Mouse (Mus musculus): ENCODE measurements around the gene AC131692.1. TPM values are rescaled to one million over a fixed set of nuclear protein-coding genes. Genes with fewer than 3 reads are reported as not detected.

The AC131692.1 gene
- polyA plus RNA-seq, 1 experiment = 1.5 TPM

DNA sequence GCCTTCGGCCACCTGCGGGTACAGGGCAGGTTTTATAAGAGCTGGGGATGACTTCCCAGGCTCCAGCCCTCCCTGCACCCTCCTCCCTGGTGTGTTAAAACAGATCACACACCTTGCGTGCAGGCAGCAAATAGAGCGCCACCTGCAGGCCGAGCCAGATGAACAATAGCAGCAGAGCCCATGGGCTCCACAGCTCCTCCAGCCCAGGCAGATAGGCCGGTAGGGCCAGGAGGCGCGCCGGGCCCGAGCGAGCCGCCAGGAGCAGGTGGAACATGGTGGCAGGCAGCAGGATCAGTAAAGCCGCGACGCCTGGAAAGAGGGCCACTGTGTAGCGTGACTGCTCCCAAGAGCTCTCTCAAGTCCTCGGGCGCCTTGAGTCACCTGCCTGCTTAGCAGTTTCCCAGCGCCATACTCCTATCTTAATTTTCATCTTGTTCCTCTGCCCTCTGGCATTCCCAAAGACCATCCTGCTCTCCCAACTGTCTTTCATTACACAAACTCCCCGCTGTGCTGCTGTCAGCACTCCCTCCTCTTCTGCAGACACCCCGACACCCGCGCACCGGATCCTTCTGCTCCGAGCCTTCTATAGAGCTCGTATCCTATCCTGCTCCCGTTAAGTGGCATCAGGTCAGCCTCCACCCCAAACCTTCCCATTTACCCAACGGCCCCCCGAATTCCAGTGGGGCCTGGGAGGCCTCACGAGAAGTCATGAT, 27.1 kb upstream of the AC131692.1 start:
- H3K4me1 ChIP-seq = peaks cover 57% of the 10 kb centered on the region
- H3K36me3 ChIP-seq (replicated peaks; ENCODE audit: low read length) = peaks cover 56% of the 10 kb centered on the region

DNA sequence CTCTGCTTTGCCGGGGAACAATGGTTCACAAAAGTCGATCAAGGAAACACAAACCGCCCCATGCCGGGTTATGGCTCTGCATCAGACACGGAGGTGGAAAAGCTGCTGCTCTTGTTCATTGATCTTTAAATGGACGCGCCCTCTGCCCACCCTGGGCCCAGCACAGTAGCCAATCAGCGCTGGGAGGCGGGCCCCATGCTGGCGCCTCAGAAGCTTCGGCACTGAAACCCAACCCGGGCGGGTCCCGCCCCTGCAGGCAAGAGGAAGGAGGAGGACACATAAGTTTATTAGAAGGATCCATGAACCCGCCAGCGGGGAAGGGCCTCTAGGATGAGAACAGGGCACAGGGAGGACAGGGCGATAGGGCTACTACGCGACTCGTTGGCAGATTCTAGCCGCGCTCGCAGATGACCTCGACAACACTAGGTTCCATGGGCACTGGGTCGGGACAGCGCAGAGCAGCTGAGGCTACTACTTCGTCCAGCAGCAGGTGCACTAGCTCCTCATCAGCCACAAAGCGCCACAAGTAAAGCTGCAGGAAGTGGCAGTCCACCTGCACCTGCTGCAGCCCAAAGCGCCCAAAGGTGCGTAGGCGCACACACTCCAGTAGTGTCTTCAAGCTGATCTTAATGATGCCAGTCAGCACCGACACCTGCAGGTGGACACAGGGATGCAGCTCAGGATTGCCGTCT, 26.3 kb upstream of the AC131692.1 start, which contains the start of gene Tm7sf2:
Gene Tm7sf2 (minus strand): TSS at position 650 of the 692 bp plus-strand sequence.
- peak within 1 kb of the TSS; percentile 94 for H3K4me3 ChIP-seq (replicated peaks)
- peaks cover 50% of the 10 kb centered on the region for H3K4me1 ChIP-seq
- no peak for TF ChIP-seq FLI1 (IDR thresholded peaks at IDR 0.05; ENCODE audit: low read length)
- TF ChIP-seq GATA1 (IDR thresholded peaks at IDR 0.05; ENCODE audit: borderline replicate concordance, low read length) = no peak
- peaks cover 61% of the 10 kb centered on the region for H3K36me3 ChIP-seq (replicated peaks; ENCODE audit: low read length)
- H3K27me3 ChIP-seq (replicated peaks) = no peaks in the 10 kb centered on the region
- H3K9me3 ChIP-seq = no peaks in the 10 kb centered on the region

More for the DNA sequence above, 27.1 kb upstream of the AC131692.1 start:
- H3K4me3 ChIP-seq (replicated peaks) = peak overlapping the region; percentile 94
- H3K9me3 ChIP-seq = no peaks in the 10 kb centered on the region
- TF ChIP-seq FLI1 (IDR thresholded peaks at IDR 0.05; ENCODE audit: low read length) = no peak
- no peak for TF ChIP-seq GATA1 (IDR thresholded peaks at IDR 0.05; ENCODE audit: borderline replicate concordance, low read length)
- H3K27me3 ChIP-seq (replicated peaks) = no peaks in the 10 kb centered on the region

DNA sequence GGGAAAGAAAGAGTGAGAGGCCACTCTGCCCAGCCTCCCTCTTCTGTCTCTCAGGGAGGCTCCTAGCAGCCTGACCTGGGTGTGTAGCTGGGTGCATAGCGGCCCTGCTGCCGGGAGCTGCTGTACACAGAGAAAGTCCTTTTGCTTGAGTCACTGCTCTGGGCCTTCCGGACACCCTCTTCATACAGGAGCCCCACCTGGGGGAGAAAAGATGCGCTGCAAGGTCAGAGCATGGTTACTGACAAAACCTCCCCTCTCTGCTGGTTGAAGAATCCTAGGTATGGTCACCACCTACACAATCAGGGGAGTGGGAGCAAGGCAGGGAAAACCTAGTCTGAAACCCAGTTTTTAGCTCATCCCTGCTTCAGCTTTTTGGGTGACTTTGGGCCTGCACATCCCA, 25.3 kb upstream of the AC131692.1 start:
- H3K36me3 ChIP-seq (replicated peaks; ENCODE audit: low read length) = peaks cover 64% of the 10 kb centered on the region
- H3K9me3 ChIP-seq = no peaks in the 10 kb centered on the region
- H3K27me3 ChIP-seq (replicated peaks) = no peaks in the 10 kb centered on the region
- H3K4me3 ChIP-seq (replicated peaks) = no peak overlapping the region
- TF ChIP-seq GATA1 (IDR thresholded peaks at IDR 0.05; ENCODE audit: borderline replicate concordance, low read length) = no peak
- no peak for TF ChIP-seq FLI1 (IDR thresholded peaks at IDR 0.05; ENCODE audit: low read length)
- H3K4me1 ChIP-seq = peaks cover 39% of the 10 kb centered on the region

DNA sequence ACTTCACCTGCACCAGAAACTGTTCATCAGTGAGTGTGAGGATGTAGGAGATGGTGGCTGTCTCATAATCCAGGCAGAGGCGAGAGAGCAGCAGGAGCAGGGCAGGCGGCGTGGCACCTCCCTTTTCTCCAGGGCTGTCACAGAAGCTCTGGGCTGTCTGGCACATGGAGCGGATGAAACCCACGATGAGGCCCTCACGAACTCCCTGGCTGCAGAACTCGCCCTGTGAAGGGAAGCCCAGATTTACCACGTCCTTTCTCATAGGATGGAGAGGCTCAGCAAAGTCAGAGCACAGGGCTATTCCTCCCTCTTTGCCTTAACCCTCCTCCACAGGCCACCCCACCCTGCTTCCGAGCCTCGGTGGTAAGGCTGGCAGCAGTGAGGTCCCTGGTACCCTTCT, 24.4 kb upstream of the AC131692.1 start:
- TF ChIP-seq GATA1 (IDR thresholded peaks at IDR 0.05; ENCODE audit: borderline replicate concordance, low read length) = no peak
- TF ChIP-seq FLI1 (IDR thresholded peaks at IDR 0.05; ENCODE audit: low read length) = no peak
- Histone ChIP-seq H3K4me1 (peaks cover 44% of the 10 kb centered on the region), H3K36me3 (replicated peaks; ENCODE audit: low read length) (peaks cover 71% of the 10 kb centered on the region), H3K9me3 (no peaks in the 10 kb centered on the region), H3K27me3 (replicated peaks) (no peaks in the 10 kb centered on the region), H3K4me3 (replicated peaks) (peak overlapping the region; percentile 26)

DNA sequence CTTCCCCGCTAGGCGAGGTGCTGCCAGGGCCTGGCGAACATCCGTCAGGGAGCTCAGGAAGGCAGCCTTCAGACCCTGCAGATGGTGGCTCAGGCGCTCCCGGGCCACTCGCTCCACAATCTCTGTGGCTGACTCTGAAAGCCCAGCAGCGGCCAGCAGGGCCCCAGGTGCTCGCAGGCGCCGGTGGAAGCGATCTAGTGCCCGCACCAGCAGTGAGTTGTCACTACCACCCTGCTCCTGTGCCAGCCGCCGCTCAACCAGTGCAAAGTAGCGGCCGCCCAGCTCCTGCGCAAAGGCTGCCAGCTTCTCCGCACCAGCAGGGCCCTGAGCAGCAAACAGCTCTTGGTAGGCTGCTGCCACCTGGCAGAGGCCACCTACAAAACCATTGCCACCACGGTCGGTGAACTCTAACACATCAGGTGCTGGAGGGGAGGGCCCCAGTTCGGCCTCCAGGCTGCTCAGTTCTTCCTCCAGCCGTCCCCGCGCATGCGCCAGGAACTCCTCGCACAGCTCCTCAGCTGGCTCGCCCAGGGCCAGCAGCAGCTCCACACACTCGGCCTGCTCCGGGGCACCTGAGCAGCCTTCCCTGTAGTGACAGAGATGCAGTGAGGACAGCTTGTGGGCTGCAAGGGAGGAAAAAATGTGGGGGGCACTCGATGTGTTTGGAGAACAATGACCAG, 23.5 kb upstream of the AC131692.1 start:
- no peaks in the 10 kb centered on the region for H3K27me3 ChIP-seq (replicated peaks)
- peaks cover 76% of the 10 kb centered on the region for H3K36me3 ChIP-seq (replicated peaks; ENCODE audit: low read length)
- TF ChIP-seq FLI1 (IDR thresholded peaks at IDR 0.05; ENCODE audit: low read length) = no peak
- no peak for TF ChIP-seq GATA1 (IDR thresholded peaks at IDR 0.05; ENCODE audit: borderline replicate concordance, low read length)
- H3K4me3 ChIP-seq (replicated peaks) = no peak overlapping the region
- no peaks in the 10 kb centered on the region for H3K9me3 ChIP-seq
- H3K4me1 ChIP-seq = peaks cover 50% of the 10 kb centered on the region

DNA sequence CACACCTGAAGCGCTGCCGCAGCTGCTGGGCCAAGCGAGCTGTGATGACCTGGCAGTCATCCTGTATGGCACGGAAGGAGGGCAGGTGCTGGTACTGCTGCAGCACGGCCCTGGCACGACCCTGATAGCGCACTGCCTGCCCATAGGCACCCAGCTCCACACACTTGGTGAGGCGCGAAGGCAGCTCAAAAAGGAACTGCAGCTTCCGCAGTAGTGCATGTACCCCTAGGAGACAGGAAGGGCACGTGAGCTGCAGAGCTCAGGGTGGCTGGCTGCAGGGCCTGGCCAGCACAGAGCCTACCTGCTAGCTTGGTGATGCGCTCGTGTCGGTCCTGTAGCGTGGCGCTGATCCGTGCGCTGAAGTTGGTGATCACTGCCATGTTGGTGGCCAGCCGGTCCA, 23.0 kb upstream of the AC131692.1 start:
- Histone ChIP-seq H3K4me3 (replicated peaks) (no peak overlapping the region), H3K36me3 (replicated peaks; ENCODE audit: low read length) (peaks cover 78% of the 10 kb centered on the region)

DNA sequence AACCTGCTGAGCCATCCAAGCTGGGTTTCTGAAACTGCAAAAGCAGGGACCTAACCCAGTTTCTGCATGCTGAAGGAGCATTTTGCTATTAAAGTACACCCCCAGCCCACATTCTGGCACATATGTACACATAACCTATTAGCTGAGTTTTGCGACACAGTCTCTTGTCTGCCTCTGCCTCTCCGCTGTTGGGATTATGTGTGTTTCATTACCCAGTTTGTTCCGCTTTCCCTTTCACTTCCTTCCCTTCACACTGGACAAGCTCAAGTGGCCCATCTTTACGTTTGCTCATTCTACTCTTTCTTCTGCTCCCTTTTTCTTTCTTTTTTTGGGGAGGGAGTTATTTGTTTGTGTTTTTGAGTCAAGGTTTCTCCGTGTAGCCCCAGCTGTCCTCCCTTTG, 20.3 kb upstream of the AC131692.1 start:
- peak overlapping the region; percentile 47 for H3K4me3 ChIP-seq (replicated peaks)
- peaks cover 67% of the 10 kb centered on the region for H3K36me3 ChIP-seq (replicated peaks; ENCODE audit: low read length)

More for the DNA sequence above, 23.0 kb upstream of the AC131692.1 start:
- TF ChIP-seq GATA1 (IDR thresholded peaks at IDR 0.05; ENCODE audit: borderline replicate concordance, low read length) (no peak), FLI1 (IDR thresholded peaks at IDR 0.05; ENCODE audit: low read length) (no peak)
- Histone ChIP-seq H3K4me1 (peaks cover 51% of the 10 kb centered on the region), H3K27me3 (replicated peaks) (no peaks in the 10 kb centered on the region), H3K9me3 (no peaks in the 10 kb centered on the region)

DNA sequence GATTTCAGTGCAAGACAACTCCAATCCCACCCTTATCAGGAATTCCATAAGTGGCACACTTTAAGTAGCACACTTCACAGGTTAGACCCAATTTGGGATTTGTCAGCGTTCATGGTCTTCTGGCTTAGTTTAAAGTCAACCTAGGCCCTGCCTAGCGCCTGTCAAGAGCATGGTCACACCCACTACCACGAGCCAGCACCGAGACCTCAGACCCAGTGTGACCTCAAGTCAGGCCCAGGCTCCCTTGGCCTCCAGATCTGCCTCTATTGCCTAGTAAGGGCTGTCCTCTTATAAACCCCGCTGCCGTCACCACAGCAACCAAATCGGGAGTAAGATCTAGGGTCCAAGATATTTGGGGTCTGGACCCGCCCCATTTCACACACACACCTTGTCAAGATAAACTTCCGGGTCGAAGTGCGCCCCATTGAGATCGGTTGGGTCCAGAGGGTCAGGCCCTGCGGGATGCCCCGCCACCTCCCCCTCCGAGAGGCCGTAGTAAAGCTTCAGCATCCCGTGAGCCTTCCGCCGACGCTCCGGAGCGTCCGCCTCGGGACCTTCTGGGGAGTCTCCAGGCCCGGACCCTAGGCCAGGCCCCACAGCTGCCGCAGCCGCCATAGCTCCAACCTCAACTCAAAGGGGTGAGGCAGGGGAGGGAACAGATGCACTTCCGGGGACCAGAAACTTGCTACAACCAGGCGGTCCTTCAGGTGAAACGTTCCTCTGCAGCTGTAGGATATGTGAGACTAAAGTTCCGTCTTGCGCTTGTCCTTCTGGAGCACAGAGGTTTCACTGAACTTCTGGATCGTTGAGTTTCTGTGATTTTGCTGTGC, 17.4 kb upstream of the AC131692.1 start, which contains the start of gene Vps51:
Gene Vps51 (minus strand): TSS at position 668 of the 830 bp plus-strand sequence.
- Histone ChIP-seq H3K36me3 (replicated peaks; ENCODE audit: low read length) (peaks cover 61% of the 10 kb centered on the region), H3K9me3 (no peaks in the 10 kb centered on the region), H3K4me1 (peaks cover 38% of the 10 kb centered on the region), H3K4me3 (replicated peaks) (peak within 1 kb of the TSS; percentile 97), H3K27me3 (replicated peaks) (no peaks in the 10 kb centered on the region)
- TF ChIP-seq FLI1 (IDR thresholded peaks at IDR 0.05; ENCODE audit: low read length) (no peak), GATA1 (IDR thresholded peaks at IDR 0.05; ENCODE audit: borderline replicate concordance, low read length) (no peak)

More for the DNA sequence above, 20.3 kb upstream of the AC131692.1 start:
- Histone ChIP-seq H3K9me3 (no peaks in the 10 kb centered on the region), H3K27me3 (replicated peaks) (no peaks in the 10 kb centered on the region), H3K4me1 (peaks cover 44% of the 10 kb centered on the region)
- no peak for TF ChIP-seq GATA1 (IDR thresholded peaks at IDR 0.05; ENCODE audit: borderline replicate concordance, low read length)
- no peak for TF ChIP-seq FLI1 (IDR thresholded peaks at IDR 0.05; ENCODE audit: low read length)

DNA sequence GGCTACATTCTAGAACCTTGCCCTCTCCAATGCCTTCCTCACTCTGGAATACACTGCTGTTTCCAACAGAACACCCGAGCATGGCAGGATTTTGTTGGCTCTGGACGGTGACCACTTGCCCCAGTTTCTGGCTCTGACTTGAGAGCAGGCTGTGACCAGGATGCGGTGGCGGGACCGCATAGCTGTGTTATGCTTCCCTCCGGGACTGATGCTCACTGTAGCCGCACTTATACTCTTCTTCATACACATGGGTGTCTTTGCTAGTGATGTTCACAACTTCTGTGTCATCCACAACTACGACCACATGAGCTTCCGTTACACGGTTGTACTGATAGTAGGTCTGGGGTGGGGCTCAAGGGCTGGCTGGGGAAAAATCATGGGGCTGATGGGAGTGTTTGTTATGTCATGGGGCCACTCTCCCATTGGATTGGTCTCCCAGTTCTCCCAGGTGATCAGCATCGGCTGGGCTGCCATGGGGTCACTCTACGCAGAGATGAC, 14.2 kb upstream of the AC131692.1 start, which contains the start of gene Tmem262:
Gene Tmem262 (plus strand): TSS at position 51 of the 498 bp plus-strand sequence.
- Histone ChIP-seq H3K27me3 (replicated peaks) (no peaks in the 10 kb centered on the region), H3K9me3 (no peaks in the 10 kb centered on the region), H3K4me1 (peaks cover 55% of the 10 kb centered on the region), H3K4me3 (replicated peaks) (no peak within 1 kb of the TSS), H3K36me3 (replicated peaks; ENCODE audit: low read length) (peaks cover 54% of the 10 kb centered on the region)
- TF ChIP-seq GATA1 (IDR thresholded peaks at IDR 0.05; ENCODE audit: borderline replicate concordance, low read length) (no peak), FLI1 (IDR thresholded peaks at IDR 0.05; ENCODE audit: low read length) (no peak)
